Mouse (Mus musculus): Measurements from ENCODE around the gene Arhgef17.

Arhgef17 gene

DNA sequence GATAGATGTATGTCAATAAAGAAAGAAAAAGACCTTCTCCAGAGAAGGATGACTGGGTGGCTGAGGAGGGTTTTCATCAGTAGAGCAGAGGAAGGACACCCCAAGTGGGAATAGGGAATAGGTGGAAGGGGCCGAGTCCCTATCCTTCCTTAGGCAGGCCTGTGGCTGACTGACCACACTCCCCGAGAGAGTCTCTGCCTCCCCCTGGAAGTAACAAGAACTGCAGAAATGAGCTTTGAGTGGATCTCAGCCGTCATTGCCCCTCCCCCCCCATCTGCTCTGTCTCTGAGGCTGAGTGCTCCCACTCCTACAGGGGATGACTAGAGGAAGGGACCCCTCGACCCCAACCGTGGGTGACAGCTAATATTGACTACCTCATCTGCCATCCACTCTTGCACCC, 9.3 kb upstream of the Arhgef17 start:
- in situ Hi-C loops (cut with MboI, MseI): no loop called here

DNA sequence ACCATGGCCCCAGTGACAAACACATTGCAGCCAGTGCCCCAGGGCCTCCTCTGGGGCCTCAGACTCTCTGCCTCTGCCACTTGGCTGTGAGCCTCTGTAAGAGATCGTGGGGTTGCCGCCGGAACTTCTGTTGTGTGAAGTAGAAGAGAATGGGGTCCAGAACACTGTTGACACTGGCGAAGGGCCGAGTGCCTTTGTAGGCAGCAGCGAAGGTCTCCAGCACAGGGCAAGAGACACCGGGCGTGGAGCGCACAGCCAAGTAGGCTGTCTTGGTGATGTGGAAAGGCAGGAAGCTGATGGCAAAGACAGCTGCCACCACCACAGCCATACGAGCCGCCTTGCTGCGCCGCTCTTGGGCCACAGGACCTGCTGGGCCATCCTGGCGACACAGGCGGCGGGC, 6.2 kb upstream of the Arhgef17 start:
- in situ Hi-C loops (cut with MboI, MseI): no loop called here

DNA sequence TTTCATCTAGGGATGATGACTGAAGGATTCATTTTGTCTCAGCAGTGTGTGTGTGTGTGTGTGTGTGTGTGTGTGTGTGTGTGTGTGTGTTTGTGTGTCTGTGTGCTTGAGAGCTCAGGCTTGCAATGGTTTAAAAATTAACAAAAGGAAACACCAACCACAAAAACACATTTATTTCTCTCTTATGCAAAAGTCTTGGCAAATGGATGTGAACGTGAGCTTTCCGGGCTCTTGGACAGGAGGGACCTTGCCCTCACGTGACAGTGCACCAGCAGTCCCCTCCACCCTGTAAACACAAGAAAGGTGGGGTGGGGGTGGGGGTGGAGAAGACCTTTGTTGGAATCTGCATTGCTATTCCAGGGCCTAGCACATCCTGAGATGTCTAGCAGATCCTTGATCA, 5.6 kb upstream of the Arhgef17 start:
- in situ Hi-C loops (cut with MboI, MseI): no loop called here

DNA sequence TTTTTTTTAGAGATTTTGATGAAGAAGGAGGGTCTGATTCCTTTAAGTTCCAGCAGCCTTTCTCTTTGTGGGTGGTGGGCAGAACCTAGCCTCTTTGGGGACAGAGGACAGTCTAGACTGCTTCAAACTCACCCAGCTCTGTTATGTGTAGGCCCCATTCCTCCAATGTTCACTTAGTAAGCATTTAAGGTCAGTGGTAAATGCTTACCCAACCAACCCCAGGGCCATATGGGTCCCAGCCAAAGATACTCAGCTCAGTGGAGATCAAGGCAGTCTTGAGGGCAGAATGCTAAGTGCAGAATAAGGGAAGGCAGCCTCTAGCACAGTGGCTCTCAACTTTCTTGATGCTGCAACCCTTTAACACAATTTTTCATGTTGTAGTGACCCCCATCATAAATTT, 1.6 kb upstream of the Arhgef17 start:
- in situ Hi-C loops (cut with MboI, MseI): no loop called here

DNA sequence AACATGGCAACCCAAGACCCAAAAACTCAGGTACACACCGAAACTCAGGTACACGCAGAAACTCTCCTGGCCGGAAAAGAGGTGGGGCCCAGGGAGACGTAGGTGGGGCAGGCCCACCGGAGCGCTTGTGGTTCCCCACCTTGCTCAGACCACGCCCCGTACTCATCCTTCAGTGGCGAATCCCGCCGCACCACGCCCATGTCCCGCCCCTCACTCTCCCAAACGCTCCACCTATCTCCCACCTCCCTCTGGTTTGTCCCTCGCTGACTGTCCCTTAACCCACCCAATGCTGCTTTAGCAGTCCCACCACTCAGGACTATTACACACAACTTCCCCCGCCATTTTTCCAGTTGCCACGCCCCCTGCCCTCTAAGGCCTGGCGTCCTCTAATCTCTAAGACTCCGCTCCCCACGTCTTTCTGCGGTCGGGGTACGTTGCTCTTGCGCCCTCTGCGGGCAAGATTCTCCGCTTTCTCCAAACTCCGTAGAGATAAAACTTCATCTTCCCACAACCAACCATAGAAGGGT, 637 bp upstream of the Arhgef17 start:
- in situ Hi-C loops (cut with MboI, MseI): no loop called here

DNA sequence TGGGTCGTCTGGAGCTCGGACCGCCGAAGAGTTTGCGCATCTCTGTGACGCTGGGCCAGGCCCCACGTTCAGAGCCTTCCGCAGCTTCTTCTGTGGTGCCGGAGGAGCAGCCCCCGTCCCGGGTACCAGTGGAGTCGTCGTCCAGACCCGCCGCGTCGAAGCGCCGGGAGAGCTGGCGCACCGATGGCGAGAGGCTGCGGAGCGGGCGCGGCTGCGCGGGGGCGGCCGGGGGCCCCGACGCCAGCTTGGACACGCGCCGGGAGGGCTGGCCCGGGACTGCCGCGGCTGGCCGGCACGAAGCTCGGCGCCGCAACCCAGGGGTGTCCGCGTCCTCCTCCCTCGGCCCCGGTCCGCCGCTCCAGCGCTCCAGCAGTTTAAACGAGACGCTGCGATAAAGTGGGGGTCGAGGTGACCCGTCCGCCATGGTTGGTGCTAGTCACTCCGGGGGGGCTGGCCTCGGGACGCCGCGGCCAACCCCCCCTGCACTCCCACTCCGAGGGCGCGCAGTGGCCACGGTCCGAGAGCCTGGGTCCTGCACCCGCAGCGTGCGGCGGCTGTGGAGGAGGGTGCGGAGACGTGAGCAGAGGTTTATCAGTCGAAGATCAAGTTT, 486 bp downstream of the Arhgef17 start:
- in situ Hi-C loops (cut with MboI, MseI): no loop called here

DNA sequence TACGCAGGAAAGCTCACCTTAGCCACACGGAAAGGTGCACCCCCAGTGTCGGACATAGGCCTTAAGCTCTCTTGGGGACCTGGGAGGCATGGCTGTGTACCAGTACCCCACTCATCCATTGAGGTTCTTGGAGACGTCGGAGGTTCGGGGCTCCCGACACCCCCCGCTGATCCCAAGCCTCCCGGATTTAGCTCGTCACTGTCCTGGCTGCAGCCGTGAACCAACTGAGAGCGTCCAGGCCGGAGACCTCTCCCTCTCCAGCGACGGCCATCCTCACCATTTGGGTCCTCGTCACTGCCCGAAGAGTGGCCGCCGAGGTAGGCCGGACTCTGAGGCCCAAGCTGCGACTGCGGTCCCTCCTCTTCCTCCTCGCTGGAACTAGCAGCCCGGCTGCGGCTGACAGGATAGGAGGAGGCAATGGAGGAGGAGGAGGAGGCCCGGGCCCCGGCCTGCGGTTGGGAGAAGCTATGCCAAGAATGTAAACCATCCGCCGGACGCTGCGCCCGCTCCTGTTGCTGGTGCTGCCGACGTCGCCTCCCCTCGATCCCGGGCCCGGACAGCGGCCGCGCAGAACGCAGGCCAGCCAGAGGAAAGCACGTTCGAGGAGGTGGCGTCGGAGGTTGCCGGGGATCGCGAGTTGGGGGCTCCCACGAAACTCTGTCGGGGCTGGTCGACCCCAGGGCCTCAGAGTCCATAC, 1.1 kb downstream of the Arhgef17 start:
- in situ Hi-C loops (cut with MboI, MseI): no loop called here

DNA sequence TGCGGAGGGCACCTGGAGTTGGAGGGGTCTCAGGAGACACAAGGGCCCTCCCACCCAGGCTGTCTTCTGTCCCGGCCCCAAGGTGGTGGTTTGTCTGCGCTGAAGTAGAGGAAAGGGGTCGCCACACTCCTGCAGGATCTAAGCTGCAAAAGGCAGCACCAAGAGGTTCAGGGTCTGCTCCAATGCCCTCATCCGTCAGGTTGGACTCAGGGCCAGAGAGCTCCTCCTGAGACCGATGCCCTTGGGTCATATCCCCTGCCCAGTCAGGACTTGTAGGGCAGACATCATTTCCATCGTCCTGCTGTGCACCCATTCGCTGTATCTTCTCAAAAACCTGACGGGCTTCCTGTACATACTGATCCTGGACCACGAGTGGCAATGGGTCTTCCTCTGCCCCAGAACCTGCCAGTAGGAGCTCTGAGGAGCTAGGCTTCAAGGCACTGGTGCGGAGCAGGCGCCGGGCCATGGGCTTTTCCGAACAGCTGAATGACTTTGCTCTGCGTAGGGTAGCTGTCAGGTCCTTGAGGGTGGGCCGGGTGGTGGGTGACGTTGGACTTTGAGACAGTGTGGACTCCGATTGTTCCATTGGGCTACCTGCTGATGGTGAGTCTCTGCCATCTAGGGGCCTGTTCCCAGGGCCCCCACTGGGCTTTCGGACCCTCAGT, 2.1 kb downstream of the Arhgef17 start:
- in situ Hi-C loops (cut with MboI, MseI): no loop called here

DNA sequence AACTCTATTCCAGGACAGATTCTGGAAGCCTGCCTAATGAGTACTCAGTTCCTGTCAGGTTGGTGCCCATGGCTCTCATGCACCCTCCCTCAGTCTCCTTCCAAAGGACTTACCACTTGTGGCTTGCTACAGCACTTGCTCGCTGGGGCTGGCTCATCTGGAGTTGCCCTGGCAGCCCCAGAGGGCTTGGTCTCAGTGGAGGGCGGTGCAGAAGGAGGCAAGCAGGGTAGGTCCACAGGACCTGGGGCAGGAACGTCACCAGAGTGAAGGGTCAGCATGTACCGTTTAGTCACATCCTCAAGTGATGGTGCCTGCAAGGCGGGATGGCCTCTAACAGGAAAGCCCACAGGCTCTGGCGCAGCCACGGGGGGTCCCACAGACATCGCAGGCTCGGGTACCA, 3.5 kb downstream of the Arhgef17 start:
- in situ Hi-C loops (cut with MboI, MseI): no loop called here

DNA sequence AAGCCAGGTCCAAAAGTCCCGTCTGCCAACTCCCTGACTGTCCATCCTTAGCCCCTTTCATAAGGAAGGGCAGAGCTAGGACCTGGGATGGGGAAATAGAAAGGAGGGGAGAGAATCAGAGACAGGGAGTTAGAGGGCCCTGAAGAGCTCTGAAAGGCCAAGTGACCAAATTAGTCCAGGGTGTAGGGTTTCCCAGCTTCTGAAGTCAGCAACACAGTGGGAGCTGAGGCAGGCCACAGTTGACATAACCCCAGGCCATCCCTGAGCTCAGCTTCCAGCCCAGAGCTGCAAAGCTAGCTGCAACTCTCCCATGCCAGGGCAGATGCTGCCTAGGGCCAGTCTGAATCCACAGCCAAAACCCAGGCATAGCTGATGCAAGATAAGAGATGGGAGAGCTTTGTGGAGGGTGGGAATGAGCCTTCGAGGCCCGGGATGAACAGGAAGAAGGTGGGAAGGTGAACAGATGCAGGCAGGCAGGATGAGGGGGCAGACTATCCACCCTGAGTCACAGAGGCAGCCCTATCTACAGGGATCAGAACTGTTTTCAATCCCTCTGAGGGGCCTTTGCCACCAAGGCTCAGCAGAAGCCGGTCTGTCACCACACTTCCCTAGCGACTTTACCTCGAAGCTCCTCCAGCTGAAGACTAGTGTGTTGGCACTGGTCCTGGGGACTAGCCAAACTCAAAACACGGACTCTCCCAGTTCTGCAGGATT, 4.5 kb downstream of the Arhgef17 start:
- in situ Hi-C loops (cut with MboI, MseI): no loop called here

DNA sequence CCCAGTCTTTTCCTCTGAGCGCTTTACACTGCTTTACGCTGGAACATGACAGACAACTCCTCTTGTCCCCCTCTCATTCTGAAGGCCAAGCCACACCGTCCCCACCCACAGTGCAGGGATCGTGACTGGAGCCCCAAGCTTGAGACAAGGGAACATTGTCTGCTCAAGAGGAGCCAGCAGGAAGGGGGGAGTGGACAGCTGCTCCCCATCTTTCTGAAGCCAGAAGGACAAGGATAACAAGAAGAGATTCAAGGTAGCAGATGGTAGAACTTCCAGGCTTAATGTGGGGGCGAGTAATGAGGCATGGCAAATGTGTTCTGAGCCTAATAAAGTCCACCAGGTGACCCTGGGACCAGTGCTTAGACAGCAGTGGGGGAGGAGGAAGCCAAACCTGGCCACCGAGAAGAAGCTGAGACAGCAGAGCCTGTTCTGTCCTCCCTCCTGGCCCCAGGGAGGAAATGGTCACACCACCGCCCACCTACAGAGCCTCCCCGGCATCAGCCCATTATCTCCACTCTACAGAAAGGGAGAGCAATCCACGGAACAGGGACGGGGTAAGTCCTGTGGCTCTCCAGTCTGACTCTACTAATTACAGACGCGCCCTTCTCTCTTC, 5.5 kb downstream of the Arhgef17 start:
- in situ Hi-C loops (cut with MboI, MseI): no loop called here

DNA sequence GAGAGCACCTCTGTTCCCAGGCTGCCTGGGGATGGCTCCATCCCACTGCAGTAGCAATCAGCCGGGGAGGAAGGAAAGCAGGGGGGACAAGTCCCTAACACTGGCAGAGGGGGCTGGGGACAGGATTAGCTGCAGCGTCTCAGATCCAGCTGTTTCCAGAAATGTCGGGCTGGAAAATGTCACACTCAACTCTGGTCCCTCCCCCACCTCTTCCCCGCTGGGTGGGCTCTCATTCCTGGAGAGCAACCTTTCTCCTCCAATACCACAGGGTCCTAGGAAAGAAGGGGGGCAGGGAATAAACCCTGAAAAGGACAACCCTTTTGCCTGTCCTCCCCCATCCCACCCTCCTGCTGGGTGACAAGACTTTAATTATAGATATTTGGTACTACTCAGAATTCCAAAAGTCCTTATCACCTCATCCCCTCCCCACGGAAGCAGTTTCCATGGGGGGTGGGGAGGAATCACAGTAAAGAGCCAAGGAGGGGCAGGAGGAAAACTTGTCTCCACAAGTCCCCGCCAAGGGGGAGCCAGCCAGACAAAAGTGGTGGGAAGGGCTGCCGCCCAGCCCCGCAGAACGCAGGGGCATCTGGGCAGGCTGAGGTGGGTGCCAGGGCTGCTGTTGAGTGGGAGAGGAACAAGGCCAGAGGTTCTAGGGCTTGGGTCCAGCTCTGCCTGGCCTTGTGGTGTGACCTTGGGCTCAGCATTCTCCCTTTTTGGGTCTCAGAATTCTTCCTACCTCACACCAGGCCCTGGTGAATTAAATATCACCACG, 7.0 kb downstream of the Arhgef17 start:
- in situ Hi-C loops (cut with MboI, MseI): no loop called here

DNA sequence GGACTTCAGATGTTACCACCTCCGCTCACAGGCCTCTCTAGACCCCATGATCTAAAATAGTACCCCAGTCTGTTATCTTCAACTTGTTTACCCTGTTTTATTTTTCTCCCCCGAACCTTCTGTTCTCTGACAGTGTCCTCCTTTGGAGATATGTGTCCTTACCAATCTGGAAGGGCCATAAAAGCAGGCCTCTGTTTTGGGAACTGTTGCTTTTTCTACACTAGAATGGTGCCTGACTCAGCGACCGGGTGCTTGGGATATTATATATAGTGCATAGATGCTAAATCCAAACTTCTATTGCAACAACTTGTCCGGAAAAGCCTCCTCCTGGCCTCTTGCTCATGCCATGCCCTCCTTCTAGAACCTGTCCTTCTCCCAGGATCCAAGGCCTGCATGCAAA, 7.7 kb downstream of the Arhgef17 start:
- in situ Hi-C loops (cut with MboI, MseI): no loop called here

DNA sequence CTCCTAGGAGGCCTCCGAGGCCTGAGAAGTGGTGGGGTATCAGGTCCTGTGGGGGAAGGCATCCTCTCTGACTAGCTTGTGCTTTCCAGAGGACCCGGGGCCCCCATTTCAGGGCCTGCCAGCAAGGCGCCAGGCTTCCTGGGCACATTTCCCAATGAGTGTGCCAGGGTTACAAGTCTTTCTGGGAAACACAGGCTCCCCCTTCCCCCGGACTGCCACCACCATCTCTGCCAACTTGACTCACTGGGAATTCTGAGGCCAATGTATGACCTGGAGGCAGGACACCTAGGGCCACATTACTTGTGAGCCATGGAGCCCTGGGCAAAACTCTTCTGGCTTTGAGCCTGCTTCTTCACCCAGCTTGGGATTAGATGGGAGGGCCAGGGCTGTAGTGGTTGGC, 9.0 kb downstream of the Arhgef17 start:
- in situ Hi-C loops (cut with MboI, MseI): no loop called here

DNA sequence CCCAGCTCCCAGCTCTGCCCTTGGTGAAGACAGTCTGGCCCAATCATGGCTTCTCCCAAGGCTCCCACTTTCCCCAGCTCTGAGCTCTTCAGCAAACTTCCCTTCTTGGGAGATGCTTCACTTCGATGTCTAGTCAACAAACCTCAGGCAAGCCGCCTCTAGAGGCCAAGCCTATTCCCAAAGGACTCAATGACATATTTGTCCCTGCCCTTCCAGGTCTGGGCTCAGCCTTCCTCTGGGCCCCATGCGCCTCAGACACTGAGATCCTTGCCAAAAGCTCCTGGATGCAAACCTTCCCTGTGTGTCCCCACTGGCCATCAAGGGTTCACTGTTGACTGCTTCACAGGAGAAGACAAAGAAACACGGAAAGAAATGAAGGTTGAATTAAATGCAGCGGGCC, 10.6 kb downstream of the Arhgef17 start:
- in situ Hi-C loops (cut with MboI, MseI): no loop called here

DNA sequence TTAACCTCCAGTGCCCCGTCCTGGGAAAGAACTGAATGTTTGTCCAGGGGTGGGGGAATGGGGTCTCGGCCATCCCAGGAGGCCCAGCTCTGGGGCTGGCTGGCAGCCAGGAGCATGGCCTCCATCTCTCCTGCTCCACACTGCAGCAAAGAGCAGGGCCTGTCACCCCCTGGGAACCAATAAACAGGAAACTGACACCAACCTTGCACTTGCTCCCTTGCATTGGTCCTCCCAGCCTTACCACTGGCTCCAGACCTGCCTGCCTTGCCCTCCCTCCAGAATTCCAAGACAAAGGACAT, 12.1 kb downstream of the Arhgef17 start:
- in situ Hi-C loops (cut with MboI, MseI): no loop called here

DNA sequence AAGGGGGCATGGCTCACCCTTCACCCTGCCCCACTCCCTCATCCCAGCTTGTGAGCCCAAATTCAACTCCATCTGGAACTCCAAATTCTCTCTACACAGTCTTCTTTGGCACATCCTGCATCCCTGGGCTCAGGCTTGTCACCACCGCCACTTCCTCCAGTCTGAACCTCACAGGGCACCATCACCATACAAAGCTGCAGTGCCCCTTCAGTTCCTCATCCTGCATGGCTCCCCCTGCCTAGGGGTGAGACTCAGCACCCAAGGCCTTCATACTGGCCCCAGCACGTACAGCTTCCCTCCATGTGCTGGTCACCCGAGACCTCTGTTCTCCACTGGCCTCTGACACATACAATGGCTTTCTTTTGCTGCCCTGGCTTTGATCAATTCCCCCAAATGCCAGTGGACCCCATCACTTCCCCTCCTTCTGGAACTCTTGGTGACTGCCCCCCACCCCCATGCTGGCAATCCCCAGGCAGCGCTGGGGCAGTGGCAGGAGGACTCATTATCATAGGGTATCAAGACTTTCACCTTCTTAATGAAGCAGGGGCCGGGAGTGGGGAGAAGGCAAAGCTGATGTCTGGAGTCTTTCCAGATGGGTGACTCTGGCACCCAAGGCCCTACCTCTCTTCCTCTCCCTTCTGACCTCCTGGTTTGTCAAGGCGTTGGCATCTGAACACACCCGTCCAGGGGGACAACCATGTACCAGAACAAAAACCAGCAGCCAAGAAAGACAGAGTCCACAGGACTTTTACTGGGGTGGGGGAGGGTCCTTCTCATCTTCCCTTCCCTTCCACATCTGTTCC, 12.7 kb downstream of the Arhgef17 start:
- in situ Hi-C loops (cut with MboI, MseI): no loop called here

DNA sequence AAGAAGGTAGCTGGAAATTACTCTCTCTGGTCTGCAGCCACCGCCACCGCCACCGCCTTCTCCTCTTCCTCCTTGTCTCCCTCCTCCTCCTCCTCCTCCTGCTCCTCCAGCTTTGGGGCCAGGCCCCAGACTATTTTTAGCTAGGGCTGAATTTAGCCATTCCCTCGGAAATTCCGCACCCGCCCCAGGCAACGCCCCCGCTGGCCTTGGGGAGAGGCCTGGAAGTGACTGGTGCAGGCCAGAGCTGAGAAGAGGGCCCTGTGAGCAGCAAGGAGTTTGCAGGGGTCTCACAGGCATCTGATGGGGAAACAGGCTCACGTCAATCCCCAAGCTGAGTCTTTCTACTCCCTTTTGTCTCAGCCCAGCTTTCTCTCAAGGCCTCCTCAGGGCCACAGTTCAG, 13.7 kb downstream of the Arhgef17 start:
- in situ Hi-C loops (cut with MboI, MseI): no loop called here

DNA sequence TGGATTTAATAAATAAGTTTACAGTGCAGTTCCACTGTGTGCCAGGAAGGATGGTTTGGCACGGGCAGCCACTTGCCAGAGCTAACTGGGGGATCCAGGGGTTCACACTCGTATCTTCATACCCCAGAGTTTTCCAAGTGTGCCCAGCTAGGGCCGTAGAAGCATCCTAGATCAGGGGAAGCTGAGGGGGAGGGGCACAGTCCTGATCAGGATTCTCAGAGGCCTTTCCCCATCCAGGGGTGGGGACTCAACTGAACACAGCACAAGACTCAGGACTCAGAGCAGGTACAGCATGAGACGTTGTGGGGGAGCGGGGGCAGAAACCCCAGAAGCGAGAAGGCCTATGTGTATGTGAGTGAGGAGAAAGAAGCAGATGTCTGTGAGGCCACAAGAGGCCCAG, 14.2 kb downstream of the Arhgef17 start:
- in situ Hi-C loops (cut with MboI, MseI): no loop called here

DNA sequence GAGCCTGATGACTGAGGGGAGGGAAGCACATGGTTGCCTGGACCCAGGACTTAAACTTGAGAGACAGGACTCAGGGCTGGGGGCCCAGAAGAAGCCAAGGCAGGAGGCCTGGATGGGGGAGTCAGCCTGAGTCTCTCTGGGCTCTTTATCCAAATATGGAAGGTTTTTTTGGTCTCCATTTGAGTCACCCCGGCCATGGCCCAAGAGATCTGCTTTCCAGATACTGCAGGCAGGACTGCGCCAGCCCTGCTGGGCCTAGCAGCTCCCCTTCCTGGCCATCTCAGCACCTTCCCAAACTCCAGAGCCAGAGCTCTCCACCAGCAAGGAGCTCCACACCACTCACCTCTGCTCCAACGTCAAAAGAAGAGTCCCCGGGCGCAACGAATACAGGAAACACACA, 15.4 kb downstream of the Arhgef17 start:
- in situ Hi-C loops (cut with MboI, MseI): no loop called here

DNA sequence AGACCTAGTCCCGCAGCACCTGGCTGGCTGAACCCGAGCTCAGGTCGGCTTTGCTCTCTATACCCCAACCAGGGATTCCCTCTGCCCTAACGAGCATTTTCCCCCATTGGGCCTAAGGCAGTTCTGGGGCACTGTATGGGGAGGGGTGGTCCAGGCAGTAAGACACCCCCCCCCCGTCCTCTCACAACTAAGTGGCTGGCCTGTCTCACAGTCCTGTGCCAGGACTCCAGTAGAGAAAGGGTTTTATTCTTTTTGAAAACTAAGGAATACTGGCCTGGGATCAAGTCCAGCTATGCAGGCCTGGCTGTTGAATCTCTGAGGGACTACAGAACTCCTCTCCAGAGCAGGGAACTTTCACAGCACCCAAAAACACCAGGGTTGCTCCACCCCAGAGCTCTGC, 16.7 kb downstream of the Arhgef17 start:
- in situ Hi-C loops (cut with MboI, MseI): no loop called here

Data from T-helper 2 cell (primary cell).